Mouse (Mus musculus) lung, embryonic 16.5 days (tissue): ENCODE data around the gene Evpl. TPM values are rescaled to one million over a fixed set of nuclear protein-coding genes. Genes with fewer than 3 reads are reported as not detected.
A peak's percentile ranks its signal among the peaks of the same experiment; 100 is the strongest.

Source experiments
- ATAC-seq: fragments of 200-750 bp; cut with Nextera tagmentation; 2 replicates; pipeline ENCODE4 v1.8.0; 2017; ENCODE audit warnings: low read depth, mild to moderate bottlenecking, moderate library complexity
- H3K27ac ChIP-seq: fragments of 300-500 bp; sonication (generic); 2 replicates; pipeline ENCODE4 v1.5.1; 2014; ENCODE audit warnings: mild to moderate bottlenecking, control low read depth, low read length
- H3K27me3 ChIP-seq: fragments of 300-500 bp; sonication (generic); 2 replicates; pipeline ENCODE4 v1.6.1; 2014; ENCODE audit warnings: low read depth, low read length, mixed read lengths; ENCODE audit not compliant: control insufficient read depth, insufficient read depth
- H3K36me3 ChIP-seq: fragments of 300-500 bp; sonication (generic); 2 replicates; pipeline ENCODE4 v1.6.1; 2014; ENCODE audit warnings: low read length; ENCODE audit not compliant: control insufficient read depth, insufficient read depth
- H3K4me1 ChIP-seq: fragments of 300-500 bp; sonication (generic); replicated peaks from 2 replicates; pipeline ENCODE4 v1.6.1; 2014; ENCODE audit warnings: low read length, mixed read lengths; ENCODE audit not compliant: control insufficient read depth, insufficient read depth
- H3K4me2 ChIP-seq: fragments of 300-500 bp; sonication (generic); 2 replicates; pipeline ENCODE4 v1.6.1; 2014; ENCODE audit warnings: low read depth, low read length, control low read depth
- H3K4me3 ChIP-seq: fragments of 300-500 bp; sonication (generic); 2 replicates; pipeline ENCODE4 v1.5.1; 2014; ENCODE audit warnings: mild to moderate bottlenecking, low read length, control low read depth
- H3K9ac ChIP-seq: fragments of 300-500 bp; sonication (generic); 2 replicates; pipeline ENCODE4 v1.6.1; 2014; ENCODE audit warnings: low read length, control low read depth
- H3K9me3 ChIP-seq: fragments of 300-500 bp; sonication (generic); 2 replicates; pipeline ENCODE4 v1.6.1; 2016; ENCODE audit warnings: low read length; ENCODE audit not compliant: control insufficient read depth
- WGBS: fragments of 180-500 bp; shearing (Covaris S2); extraction: QIAGEN DNeasy Blood & Tissue Kit; methylation state at CpG from one replicate; pipeline ENCODE4 v1.1.7; 2014; 5-methylcytosine and 5-hydroxymethylcytosine counted together
- polyA plus RNA-seq: library from polyadenylated mRNA; unstranded; fragments of >200 nt; fragmentation: Nextera tagmentation; extraction: Ambion mirVana; gene quantifications from 2 replicates; pipeline ENCODE4 v1.2.1, GENCODE M21; 2015

Gene Evpl
- polyA plus RNA-seq, 1 experiment from 2014 or later = 4.4 TPM

DNA sequence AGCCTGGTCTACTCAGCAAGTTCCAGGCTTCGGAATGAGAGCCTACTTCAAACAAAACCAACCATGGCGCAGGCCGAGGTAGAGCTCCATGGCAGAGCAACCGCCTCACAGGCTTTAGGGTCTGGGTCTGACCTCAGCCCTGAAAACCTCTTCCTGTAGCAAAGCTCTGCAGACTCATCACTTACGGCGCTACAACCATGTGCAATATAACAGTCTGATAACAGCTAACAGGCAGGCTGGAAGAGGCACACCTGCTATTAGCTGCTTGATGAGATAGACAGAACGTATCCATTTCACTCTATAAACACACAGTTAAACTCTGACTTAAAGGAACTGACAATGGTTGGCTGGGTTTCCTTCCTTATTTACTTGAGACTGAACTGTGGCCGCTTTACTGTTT lies 21.6 kb upstream of the Evpl start:
- Histone ChIP-seq H3K4me3 (no peak overlapping the region), H3K9ac (no peak overlapping the region), H3K4me2 (no peak overlapping the region), H3K9me3 (no peaks in the 10 kb centered on the region), H3K36me3 (peaks cover 58% of the 10 kb centered on the region), H3K27ac (no peak overlapping the region), H3K4me1 (peaks cover 22% of the 10 kb centered on the region), H3K27me3 (no peaks in the 10 kb centered on the region)
- ATAC-seq = no peak
- 81% methylated on average over 8 of the region's 8 CpGs for WGBS

DNA sequence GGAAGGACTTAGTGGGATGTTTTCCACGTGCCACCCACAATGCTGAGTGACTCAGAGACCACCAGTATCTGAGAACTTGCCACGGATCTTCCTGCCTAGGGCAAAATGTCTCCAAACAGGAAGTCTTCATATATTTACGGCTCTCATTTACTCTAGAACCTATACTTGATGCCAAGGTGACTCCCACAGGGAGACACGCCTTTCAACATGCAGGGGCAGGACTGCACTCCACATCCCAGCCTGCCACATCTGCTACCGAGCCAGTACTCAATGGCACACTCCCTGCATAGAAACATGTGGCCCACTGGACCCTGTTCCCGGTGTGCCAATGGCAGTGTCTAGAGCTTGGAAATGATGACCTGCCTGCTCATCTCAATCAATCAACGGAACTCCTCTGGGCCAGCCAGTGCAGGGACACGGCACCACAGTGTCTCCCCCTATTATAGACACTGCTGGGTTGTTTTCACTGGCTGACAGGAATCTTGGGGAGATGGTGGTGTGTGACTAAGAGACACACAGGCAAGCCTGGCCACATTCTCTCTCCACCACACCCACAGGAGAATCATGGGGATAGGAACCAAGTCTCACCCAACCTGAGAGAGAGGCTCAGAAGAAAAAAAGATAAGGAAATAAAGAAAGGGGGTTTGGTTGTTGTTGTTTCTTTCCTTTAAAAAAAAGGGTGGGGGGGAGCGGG lies 18.3 kb upstream of the Evpl start:
- H3K27me3 ChIP-seq = no peaks in the 10 kb centered on the region
- no peak for ATAC-seq
- no peak overlapping the region for H3K4me3 ChIP-seq
- no peaks in the 10 kb centered on the region for H3K9me3 ChIP-seq
- peaks cover 22% of the 10 kb centered on the region for H3K4me1 ChIP-seq
- peaks cover 50% of the 10 kb centered on the region for H3K36me3 ChIP-seq
- H3K9ac ChIP-seq = no peak overlapping the region
- WGBS = 77% methylated on average over 9 of the region's 9 CpGs
- no peak overlapping the region for H3K4me2 ChIP-seq
- H3K27ac ChIP-seq = no peak overlapping the region; the same call in 1 of the 2 replicates

DNA sequence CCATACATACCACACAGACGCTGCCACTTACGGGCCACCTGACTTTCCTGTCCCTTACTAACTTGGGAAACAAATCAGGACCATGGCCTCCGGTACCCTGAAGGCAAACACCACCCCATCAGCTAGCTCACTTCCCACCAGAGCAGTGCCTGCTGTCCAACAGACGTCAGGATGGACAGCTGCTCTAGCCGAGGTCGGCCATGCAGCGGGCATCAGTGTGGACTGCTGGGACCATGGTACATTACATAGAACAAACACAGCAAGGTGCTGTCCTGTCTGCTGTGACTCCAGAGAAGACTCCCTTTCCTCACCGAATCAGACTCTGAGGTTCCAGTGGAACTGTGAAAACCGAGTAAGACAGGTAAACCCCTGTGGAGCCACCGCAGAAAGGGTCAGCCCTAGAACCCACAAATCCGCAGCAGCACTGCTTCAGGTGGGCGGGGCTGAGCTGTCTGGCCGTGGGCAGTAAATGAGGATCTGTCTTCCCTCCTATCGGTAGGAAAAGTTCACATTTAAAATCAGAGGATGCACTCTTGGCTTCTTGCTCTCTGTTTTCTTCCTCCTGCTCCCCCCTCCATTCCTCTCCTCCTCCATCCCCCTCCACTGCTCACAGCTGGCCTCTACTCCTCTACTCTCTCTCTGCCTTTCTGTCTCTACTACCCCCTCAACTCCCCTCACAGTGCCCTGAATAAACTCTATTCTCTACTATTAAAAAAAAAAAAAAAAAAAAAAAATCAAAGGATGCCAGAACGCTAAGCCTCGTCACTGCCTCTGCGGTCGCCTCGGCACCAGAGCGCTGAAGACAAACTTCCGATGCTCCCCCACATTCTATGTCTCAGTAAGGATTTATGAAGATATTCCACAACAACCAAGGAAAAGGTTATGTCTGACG lies 17.5 kb upstream of the Evpl start:
- Histone ChIP-seq H3K27ac (peak overlapping the region; percentile 80), H3K27me3 (no peaks in the 10 kb centered on the region), H3K4me1 (peaks cover 19% of the 10 kb centered on the region), H3K36me3 (peaks cover 51% of the 10 kb centered on the region), H3K9me3 (no peaks in the 10 kb centered on the region), H3K4me2 (no peak overlapping the region), H3K4me3 (no peak overlapping the region), H3K9ac (no peak overlapping the region)
- no peak for ATAC-seq
- 75% methylated on average over 22 of the region's 22 CpGs for WGBS

DNA sequence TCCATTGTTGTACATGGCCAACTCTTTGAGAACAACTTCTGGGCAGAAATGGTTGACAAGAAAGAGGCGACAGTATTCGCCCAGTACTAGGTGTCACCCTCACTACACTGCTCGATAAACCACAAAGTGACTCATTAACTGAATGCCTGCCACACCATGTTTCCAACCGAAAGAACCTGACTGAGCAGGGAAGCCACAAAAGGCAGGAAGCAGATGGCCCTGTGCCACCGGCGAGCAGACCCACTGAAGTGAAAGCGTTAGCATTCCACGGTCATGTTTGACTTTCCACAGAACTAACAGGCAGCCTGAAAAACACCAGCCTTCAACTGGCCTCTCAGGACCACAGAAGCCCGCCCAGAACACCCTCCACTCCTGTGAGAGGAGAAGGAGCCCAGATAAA lies 16.8 kb upstream of the Evpl start:
- Histone ChIP-seq H3K9me3 (no peaks in the 10 kb centered on the region), H3K4me1 (peaks cover 12% of the 10 kb centered on the region), H3K27ac (peak overlapping the region; percentile 80), H3K36me3 (peaks cover 52% of the 10 kb centered on the region), H3K9ac (no peak overlapping the region), H3K4me3 (no peak overlapping the region), H3K27me3 (no peaks in the 10 kb centered on the region), H3K4me2 (no peak overlapping the region)
- WGBS = 53% methylated on average over 9 of the region's 9 CpGs
- ATAC-seq = peak; percentile 67

DNA sequence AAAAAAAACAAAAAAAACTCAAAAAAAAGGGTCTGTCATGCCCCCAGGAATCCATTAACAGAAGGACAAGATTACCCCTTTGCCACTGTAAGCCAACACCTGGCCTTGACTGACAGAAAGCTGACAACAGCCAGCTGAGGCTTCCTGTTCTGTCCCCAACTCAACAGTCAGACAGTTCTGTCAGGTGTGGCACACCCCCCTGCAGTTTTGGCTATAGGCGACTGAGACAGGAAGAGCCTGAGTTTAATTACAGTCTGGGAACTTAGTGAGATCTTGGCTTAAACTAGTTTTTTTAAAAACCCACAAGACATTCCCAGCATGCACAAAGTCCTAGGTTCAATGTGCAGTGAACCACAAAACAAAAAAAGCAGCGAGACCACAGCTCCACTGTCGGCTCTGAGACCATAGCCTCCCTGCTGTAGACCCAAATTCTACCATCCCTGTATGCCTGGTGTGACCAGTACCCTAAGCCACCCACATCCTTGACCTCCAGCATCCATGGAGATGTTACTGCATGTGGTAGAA lies 15.3 kb upstream of the Evpl start:
- no peak for ATAC-seq
- Histone ChIP-seq H3K27me3 (no peaks in the 10 kb centered on the region), H3K9me3 (no peaks in the 10 kb centered on the region), H3K4me3 (no peak overlapping the region), H3K36me3 (peaks cover 54% of the 10 kb centered on the region), H3K4me2 (no peak overlapping the region), H3K9ac (no peak overlapping the region), H3K27ac (no peak overlapping the region), H3K4me1 (peaks cover 8% of the 10 kb centered on the region)
- 89% methylated on average over 3 of the region's 3 CpGs for WGBS

DNA sequence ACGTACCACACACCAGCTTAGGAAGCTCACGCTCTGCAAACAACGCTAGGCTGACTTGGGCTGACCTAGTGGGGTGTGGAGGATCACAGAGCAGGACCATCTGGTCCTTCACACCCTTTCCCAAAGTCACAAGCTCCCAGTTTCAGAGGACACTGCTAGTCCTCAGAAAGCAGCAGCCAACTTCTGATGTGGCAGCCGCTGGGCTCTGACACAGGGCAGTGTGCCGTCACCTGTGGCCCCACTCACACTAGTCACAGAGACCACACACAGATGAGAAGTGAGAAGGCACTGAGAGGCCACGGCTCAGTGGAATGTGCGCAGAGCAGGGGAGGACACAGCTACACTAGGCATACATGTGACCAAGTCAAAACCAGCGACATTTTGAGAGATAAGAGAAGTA lies 13.0 kb upstream of the Evpl start:
- no peak overlapping the region for H3K27ac ChIP-seq
- peaks cover 8% of the 10 kb centered on the region for H3K4me1 ChIP-seq
- H3K9ac ChIP-seq = no peak overlapping the region
- WGBS = 76% methylated on average over 8 of the region's 8 CpGs
- H3K4me2 ChIP-seq = no peak overlapping the region
- H3K4me3 ChIP-seq = no peak overlapping the region
- H3K9me3 ChIP-seq = no peaks in the 10 kb centered on the region
- no peak for ATAC-seq
- H3K27me3 ChIP-seq = no peaks in the 10 kb centered on the region
- peaks cover 62% of the 10 kb centered on the region for H3K36me3 ChIP-seq

DNA sequence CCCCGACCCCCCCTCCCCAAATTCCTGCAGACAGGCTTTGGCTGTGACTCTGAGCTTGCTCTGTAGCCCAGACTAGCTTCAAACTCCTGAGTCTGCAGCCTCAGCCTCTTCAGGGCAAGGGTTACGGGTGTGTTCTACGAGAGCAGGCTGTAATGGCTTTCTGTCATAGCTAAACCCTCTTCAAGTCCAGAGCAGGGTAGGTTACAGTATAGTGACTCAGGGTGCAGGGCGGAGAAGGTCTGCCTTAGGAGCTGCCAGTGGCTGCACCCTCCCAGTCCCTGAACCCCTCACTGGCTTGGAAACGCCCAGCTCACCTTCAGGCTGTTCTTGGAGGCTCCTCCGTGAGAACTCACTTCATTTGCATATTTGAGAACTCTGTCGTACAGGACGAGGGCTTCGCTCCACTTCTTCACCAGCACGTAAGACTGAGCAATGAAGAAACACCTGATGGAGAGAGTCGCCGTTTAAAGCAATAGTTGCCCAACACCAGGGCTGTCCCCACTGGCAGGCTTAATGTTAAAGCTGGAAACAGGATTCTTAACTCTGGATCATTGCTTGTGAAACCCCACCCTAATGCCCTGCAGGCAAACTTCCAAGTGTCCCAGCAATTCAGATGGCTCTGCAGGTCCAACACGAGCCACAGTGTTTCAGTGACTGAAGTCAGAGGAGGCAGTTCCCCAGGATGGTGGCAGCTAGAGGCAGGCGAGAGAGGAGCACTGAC lies 9.8 kb upstream of the Evpl start:
- 80% methylated on average over 14 of the region's 14 CpGs for WGBS

DNA sequence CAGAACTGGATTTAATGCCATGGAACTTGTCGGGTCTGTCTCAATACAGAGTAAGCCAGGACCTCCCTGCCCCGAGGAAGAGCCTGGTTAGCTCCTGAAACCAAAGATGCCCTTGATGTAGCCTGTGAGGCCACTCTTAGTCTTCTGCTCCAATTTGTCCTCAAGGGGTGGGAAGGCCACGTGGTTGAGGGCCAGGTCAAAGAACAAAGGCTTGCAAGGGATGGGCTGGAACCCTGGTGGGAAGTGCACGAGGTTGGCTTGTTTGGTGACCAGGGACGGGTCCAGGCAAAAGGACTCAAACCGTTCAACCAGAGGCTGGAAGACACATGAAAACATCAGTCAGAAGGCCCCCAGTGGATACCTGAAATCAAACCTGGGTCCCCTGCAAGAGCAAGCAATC lies 7.7 kb upstream of the Evpl start:
- H3K9me3 ChIP-seq = no peaks in the 10 kb centered on the region
- no peaks in the 10 kb centered on the region for H3K4me1 ChIP-seq
- no peak overlapping the region for H3K9ac ChIP-seq
- ATAC-seq = no peak
- no peak overlapping the region for H3K27ac ChIP-seq
- no peak overlapping the region for H3K4me2 ChIP-seq
- peaks cover 54% of the 10 kb centered on the region for H3K36me3 ChIP-seq
- H3K27me3 ChIP-seq = no peaks in the 10 kb centered on the region
- WGBS = 80% methylated on average over 6 of the region's 6 CpGs
- H3K4me3 ChIP-seq = no peak overlapping the region

More for the DNA sequence above, 9.8 kb upstream of the Evpl start:
- Histone ChIP-seq H3K4me3 (no peak overlapping the region), H3K9ac (no peak overlapping the region), H3K36me3 (peaks cover 72% of the 10 kb centered on the region), H3K4me1 (no peaks in the 10 kb centered on the region), H3K27me3 (no peaks in the 10 kb centered on the region), H3K9me3 (no peaks in the 10 kb centered on the region), H3K4me2 (no peak overlapping the region), H3K27ac (no peak overlapping the region)
- ATAC-seq = peak; percentile 51

DNA sequence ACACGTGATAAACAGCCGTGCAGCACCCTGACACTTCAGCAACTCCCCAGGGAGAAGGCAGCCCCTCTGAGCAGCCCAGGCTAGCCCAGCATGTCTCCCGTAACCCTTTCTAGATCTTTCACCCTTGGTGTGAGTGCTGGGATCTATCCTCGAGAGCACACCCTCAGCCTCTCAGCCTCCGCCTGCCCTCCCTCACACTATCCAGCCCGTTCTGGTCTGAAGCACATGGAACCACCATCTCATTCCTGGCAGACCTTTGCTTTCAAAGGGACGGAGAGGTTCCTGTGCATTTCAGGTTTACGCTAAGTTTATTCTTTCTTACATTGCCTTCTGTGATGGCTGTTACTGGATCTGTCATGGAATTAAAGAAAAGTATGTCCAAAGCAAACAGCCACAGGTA lies 6.7 kb upstream of the Evpl start:
- peaks cover 45% of the 10 kb centered on the region for H3K36me3 ChIP-seq
- no peak overlapping the region for H3K27ac ChIP-seq
- H3K4me1 ChIP-seq = peaks cover 4% of the 10 kb centered on the region
- H3K4me2 ChIP-seq = no peak overlapping the region
- 77% methylated on average over 8 of the region's 8 CpGs for WGBS
- no peak for ATAC-seq
- no peak overlapping the region for H3K9ac ChIP-seq
- no peaks in the 10 kb centered on the region for H3K9me3 ChIP-seq
- H3K27me3 ChIP-seq = no peaks in the 10 kb centered on the region
- no peak overlapping the region for H3K4me3 ChIP-seq
